8 mouse cellular contexts compared by ENCODE assay signal in the genomic region with DNA sequence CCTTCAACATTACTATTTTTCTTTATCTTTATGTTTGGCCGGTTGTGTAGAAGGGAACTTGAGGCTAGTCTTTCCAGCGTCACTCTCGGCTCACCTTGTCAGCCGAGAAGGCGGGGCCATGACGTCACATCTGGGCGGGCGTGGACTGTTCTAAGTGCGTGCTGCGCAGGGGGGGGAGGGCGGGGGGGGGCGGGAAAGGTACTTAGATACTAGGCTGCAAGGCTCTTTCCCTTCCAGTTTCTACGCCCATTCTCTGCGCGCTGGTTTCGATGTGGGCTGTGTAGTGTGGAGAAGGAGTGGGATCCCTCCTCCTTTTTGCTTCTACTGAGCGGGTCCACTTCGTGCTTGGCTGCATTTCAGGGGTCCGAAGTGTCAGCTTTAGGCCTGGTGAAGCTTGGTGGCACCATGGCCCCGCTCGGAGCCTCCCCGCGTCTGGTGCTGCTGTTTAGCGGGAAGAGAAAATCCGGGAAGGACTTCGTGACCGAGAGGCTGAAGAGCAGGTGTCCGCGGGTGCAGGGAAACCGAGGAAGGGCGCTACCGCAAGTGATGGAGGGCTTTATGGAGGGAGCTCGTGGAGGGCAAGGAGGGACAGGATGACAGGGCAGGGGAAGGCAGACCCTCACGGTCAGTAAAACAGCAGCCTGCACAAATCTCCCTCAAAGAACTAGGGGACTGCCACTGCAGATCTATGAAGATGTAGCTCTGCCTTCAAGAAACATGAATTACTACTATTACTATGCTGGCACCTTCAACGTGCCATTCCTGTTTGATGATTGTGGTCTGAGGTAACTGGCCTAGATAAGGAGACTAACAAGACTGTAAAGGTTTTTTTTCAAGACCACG. TPM values are rescaled to one million over a fixed set of nuclear protein-coding genes. Genes with fewer than 3 reads are reported as not detected.
DNase-seq lines count a peak whose midpoint lies in the region; ATAC-seq and TF ChIP-seq lines count a peak whose summit lies in the region.

No protein-coding gene starts in this region.

- peak; percentile 96 for DNase-seq in ZHBTc4 (ENCODE audit: low read depth, low spot score)
- peak; percentile 83 to 91 for DNase-seq in cerebellum, postnatal 4 days (ENCODE audit: low spot score in 2 of 2)
- DNase-seq in gastrocnemius, adult 2 months: peak; percentile 96
- DNase-seq in hindbrain, postnatal 0 days (ENCODE audit: low spot score): peak; percentile 95
- DNase-seq in left cerebral cortex, adult 18-20 months (ENCODE audit: low spot score in 2 of 2): peak; percentile 89 to 93
- peak; percentile 92 to 94 for DNase-seq in lung, postnatal 4 days
- peak; percentile 92 for DNase-seq in retina, postnatal 1 day
- DNase-seq in thymus, postnatal 4 days: peak; percentile 99

- H3K27me3 ChIP-seq in hindbrain, postnatal 0 days (ENCODE audit: insufficient read depth, low read length): no peaks in the 10 kb centered on the region

- under 1% methylated on average over 35 of the region's 36 CpGs for WGBS in hindbrain, postnatal 0 days

- H3K9ac ChIP-seq in hindbrain, postnatal 0 days (replicated peaks; ENCODE audit: low read length): peak overlapping the region; percentile 84

- peak; percentile 94 for ATAC-seq in hindbrain, postnatal 0 days

- no peak for TF ChIP-seq CTCF in gastrocnemius, adult 2 months (IDR thresholded peaks at IDR 0.05)
- no peak for TF ChIP-seq CTCF in hindbrain, postnatal 0 days (IDR thresholded peaks at IDR 0.05; ENCODE audit: low read depth)

- H3K4me2 ChIP-seq in hindbrain, postnatal 0 days (ENCODE audit: low read depth, low read length): peak overlapping the region; percentile 78

- intact Hi-C loops in gastrocnemius, adult 2 months (cut with DNase I): no loop called here

- H3K9me3 ChIP-seq in hindbrain, postnatal 0 days (ENCODE audit: low read length): no peaks in the 10 kb centered on the region

- 0 out of 2 replicates have a peak, but pooled peaks cover 6% of the 10 kb centered on the region for H3K36me3 ChIP-seq in hindbrain, postnatal 0 days (ENCODE audit: insufficient read depth, low read length)

- H3K4me3 ChIP-seq in gastrocnemius, adult 2 months: peak overlapping the region; percentile 91
- H3K4me3 ChIP-seq in hindbrain, postnatal 0 days (ENCODE audit: low read length): peak overlapping the region; percentile 68

- no peaks in the 10 kb centered on the region for H3K4me1 ChIP-seq in hindbrain, postnatal 0 days (ENCODE audit: insufficient read depth, low read length)

- peak overlapping the region; percentile 89 for H3K27ac ChIP-seq in gastrocnemius, adult 2 months
- H3K27ac ChIP-seq in hindbrain, postnatal 0 days: peak overlapping the region; percentile 94

RNA-seq across cellular contexts. Expression of a gene that starts 4.8 kb away (rescaled TPM):
- 10 to 100 TPM in 1 of 2 experiments, 1 to 10 TPM in 1; 6.3 to 11.1 TPM for total RNA-seq in gastrocnemius, adult 2 months (2021)
- total RNA-seq in hindbrain, postnatal 0 days (2014; rRNA removed): 65.4 and 74.2 TPM in 2 replicates
- polyA plus RNA-seq in hindbrain, postnatal 0 days (2015; fragmentation: Nextera tagmentation; extraction: Ambion mirVana): 117 and 120 TPM in 2 replicates
- 10 to 100 TPM; 37.8 to 38.3 TPM for total RNA-seq in left cerebral cortex, adult 18-20 months (2021)

RNA-seq across cellular contexts. Expression of a gene that starts 22.7 kb away (rescaled TPM):
- 100 to 1,000 TPM; 202 to 227 TPM for total RNA-seq in gastrocnemius, adult 2 months (2021)
- total RNA-seq in hindbrain, postnatal 0 days (2014; rRNA removed): 22.5 and 33.6 TPM in 2 replicates
- 28.5 and 31.3 TPM in 2 replicates for polyA plus RNA-seq in hindbrain, postnatal 0 days (2015; fragmentation: Nextera tagmentation; extraction: Ambion mirVana)
- 10 to 100 TPM; 33.9 to 34.4 TPM for total RNA-seq in left cerebral cortex, adult 18-20 months (2021)

RNA-seq across cellular contexts. Expression of a gene that starts 29.2 kb away (rescaled TPM):
- total RNA-seq in gastrocnemius, adult 2 months (2021): 10 to 100 TPM in 1 of 2 experiments, 1 to 10 TPM in 1; 9.5 to 10.1 TPM
- 74.1 and 74.7 TPM in 2 replicates for total RNA-seq in hindbrain, postnatal 0 days (2014; rRNA removed)
- 28.8 and 31.0 TPM in 2 replicates for polyA plus RNA-seq in hindbrain, postnatal 0 days (2015; fragmentation: Nextera tagmentation; extraction: Ambion mirVana)
- total RNA-seq in left cerebral cortex, adult 18-20 months (2021): 10 to 100 TPM; 57.2 to 66.1 TPM

RNA-seq across cellular contexts. Expression of a gene that starts 40.9 kb away (rescaled TPM):
- 10 to 100 TPM; 15.0 to 17.2 TPM for total RNA-seq in gastrocnemius, adult 2 months (2021)
- 29.6 and 33.4 TPM in 2 replicates for total RNA-seq in hindbrain, postnatal 0 days (2014; rRNA removed)
- polyA plus RNA-seq in hindbrain, postnatal 0 days (2015; fragmentation: Nextera tagmentation; extraction: Ambion mirVana): 12.8 and 13.9 TPM in 2 replicates
- 10 to 100 TPM; 15.0 to 15.6 TPM for total RNA-seq in left cerebral cortex, adult 18-20 months (2021)

RNA-seq across cellular contexts. Expression of a gene that starts 41.0 kb away (rescaled TPM):
- 1 to 10 TPM; 1.8 to 2.5 TPM for total RNA-seq in gastrocnemius, adult 2 months (2021)
- total RNA-seq in hindbrain, postnatal 0 days (2014; rRNA removed): 43.6 and 45.6 TPM in 2 replicates
- 103 and 107 TPM in 2 replicates for polyA plus RNA-seq in hindbrain, postnatal 0 days (2015; fragmentation: Nextera tagmentation; extraction: Ambion mirVana)
- total RNA-seq in left cerebral cortex, adult 18-20 months (2021): 1 to 10 TPM; 2.2 to 2.7 TPM

Comparison
In these comparisons a context has a peak if more than half of its experiments do, and no peak if none do; other contexts are left out.
1. Peak in every context shown above with its lines: DNase-seq, ATAC-seq, H3K4me3 ChIP-seq and H3K27ac ChIP-seq.